Mouse (Mus musculus): Measurements from ENCODE around the gene Card19.

DNA sequence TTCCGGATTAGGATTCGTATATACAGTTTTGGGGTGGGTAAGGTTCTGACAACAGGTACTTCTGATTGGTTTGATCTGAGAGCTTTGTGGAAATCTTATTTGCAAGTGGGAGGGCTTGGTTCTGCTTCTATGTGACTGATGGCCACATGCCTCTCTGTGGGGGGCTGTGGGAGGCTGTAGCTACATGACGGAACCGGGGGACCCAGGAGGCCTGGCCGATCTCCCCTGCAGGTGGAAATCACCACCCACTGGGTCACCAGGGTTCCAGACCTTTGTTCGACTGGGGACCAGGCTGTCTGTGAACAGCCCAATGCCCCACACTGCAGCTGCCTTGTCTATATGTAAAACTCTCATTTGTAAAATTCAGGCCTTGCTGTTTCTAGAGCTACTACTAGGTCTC is 8.9 kb upstream of the Card19 start:
- no peak for TF ChIP-seq CTCF (conservative IDR thresholded peaks at IDR 0.05; ENCODE audit: low read length)
- TF ChIP-seq NANOG (IDR thresholded peaks at IDR 0.05; ENCODE audit: borderline replicate concordance, low read length) = no peak
- TF ChIP-seq POU5F1 (IDR thresholded peaks at IDR 0.05; ENCODE audit: borderline replicate concordance, low read length) = no peak
